Mouse (Mus musculus): ENCODE measurements at regions not wholly inside any gene's neighbourhood (a gene's known extent, or its start where the extent isn't known, plus 50 kb on each side); places are given as distances from the start of the nearest gene placed in this dataset.
A peak's percentile ranks its signal among the peaks of the same experiment; 100 is the strongest.

GRCm38 (mm10) chr5:112035426-112035825, 216.9 kb downstream of the Cryba4 start:
- no peak for DNase-seq

GRCm38 (mm10) chr5:112037080-112037479, 215.2 kb downstream of the Cryba4 start:
- DNase-seq: no peak

GRCm38 (mm10) chr5:112039645-112040372, 212.5 kb downstream of the Cryba4 start:
- DNase-seq: no peak

- DNase-seq: no peak
These were observed 211.6 kb downstream of the Cryba4 start for GRCm38 (mm10) chr5:112040678-112041077.

- no peak for DNase-seq
These were observed 211.0 kb downstream of the Cryba4 start for GRCm38 (mm10) chr5:112041285-112041684.

- no peak for DNase-seq
These were observed 210.1 kb downstream of the Cryba4 start for GRCm38 (mm10) chr5:112042236-112042635.

GRCm38 (mm10) chr5:112050046-112050782, 202.1 kb downstream of the Cryba4 start:
- DNase-seq: peak; percentile 85

- DNase-seq: no peak
These were observed 201.4 kb downstream of the Cryba4 start for GRCm38 (mm10) chr5:112050906-112051305.

- DNase-seq: no peak
These were observed 200.5 kb downstream of the Cryba4 start for GRCm38 (mm10) chr5:112051786-112052185.

GRCm38 (mm10) chr5:112053600-112054155, 198.6 kb downstream of the Cryba4 start:
- no peak for DNase-seq

- DNase-seq: no peak
These were observed 197.3 kb downstream of the Cryba4 start for GRCm38 (mm10) chr5:112055018-112055417.

- DNase-seq: no peak
These were observed 182.4 kb downstream of the Cryba4 start for GRCm38 (mm10) chr5:112069917-112070316.

GRCm38 (mm10) chr5:112072456-112072855, 179.9 kb downstream of the Cryba4 start:
- DNase-seq: no peak

- DNase-seq: no peak
These were observed 175.2 kb downstream of the Cryba4 start for GRCm38 (mm10) chr5:112077097-112077496.

- no peak for DNase-seq
These were observed 174.3 kb downstream of the Cryba4 start for GRCm38 (mm10) chr5:112077840-112078600.

GRCm38 (mm10) chr5:112081006-112081405, 171.3 kb downstream of the Cryba4 start:
- no peak for DNase-seq

- peak; percentile 92 for DNase-seq
These were observed 160.3 kb downstream of the Cryba4 start for GRCm38 (mm10) chr5:112091867-112092535.

- no peak for DNase-seq
These were observed 158.3 kb downstream of the Cryba4 start for GRCm38 (mm10) chr5:112093905-112094571.

GRCm38 (mm10) chr5:112098469-112099085, 153.7 kb downstream of the Cryba4 start:
- DNase-seq: no peak

GRCm38 (mm10) chr5:112101739-112102590, 150.4 kb downstream of the Cryba4 start:
- peak; percentile 96 for DNase-seq

All from heart, adult 11 months (tissue).